Mouse (Mus musculus) erythroid progenitor cell, adult 5-6 weeks (primary cell): ENCODE measurements around the gene Nbl1. TPM values are rescaled to one million over a fixed set of nuclear protein-coding genes. Genes with fewer than 3 reads are reported as not detected.

Experiments
- ATAC-seq: replicated peaks from 2 replicates; pipeline ENCODE4 v1.8.0; 2016; ENCODE audit warnings: moderate number of reproducible peaks, mild to moderate bottlenecking, moderate TSS enrichment, inconsistent platforms; ENCODE audit not compliant: poor library complexity, low FRiP score, severe bottlenecking
- total RNA-seq, 2 experiments: library from RNA; stranded (forward) in 1 of 2; stranded (reverse) in 1 of 2; fragments of 150-400 nt in 1 of 2; fragments of 186-747, 209-891 nt in 1 of 2; gene quantifications; 2 replicates each; pipeline versions ENCODE4 v1.2.3 to v1.2.4; 2015 to 2017; ENCODE audit warnings: low replicate concordance in 2 of 2

The Nbl1 gene
- total RNA-seq, 2 experiments from 2014 or later, result not detected

DNA sequence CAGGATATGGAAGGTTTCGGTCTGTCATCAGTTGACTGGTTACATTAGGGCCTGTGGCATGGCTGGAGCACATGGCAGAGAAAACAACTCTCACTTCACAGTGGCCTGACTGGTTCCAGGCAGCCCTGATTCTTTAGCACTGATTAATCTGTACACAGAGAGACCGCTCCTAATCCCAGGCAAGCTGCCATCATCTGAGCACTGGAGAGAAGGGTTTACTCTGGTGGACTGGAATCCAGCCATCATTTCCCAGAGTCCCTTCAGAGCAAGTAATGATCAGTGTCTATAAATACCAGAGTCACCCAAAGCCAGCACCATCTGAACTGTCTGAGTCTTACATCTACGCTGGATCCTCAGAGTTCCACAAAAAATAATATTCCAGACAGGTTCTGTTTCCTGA lies 57.0 kb downstream of the Nbl1 start:
- ATAC-seq, result no peak

DNA sequence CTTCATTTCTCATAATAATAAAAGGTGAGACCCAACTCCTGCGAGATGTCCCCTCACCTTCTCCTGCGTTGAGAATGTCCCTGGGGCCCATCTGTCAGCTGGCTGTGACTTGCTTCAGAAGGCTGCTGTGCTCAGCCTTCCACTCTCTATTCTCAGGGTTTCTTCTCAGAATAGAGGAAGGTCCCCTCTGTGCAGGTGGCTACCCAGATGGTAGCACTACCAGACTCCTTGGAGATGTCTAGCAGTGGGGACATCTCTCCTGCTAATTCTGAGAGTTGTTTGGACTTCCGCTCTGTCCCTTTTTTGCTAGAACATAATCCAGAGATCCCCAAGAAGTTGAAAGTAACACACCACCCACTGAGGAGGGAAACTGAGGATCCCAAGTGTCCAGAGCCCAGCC lies 57.9 kb downstream of the Nbl1 start:
- no peak for ATAC-seq

DNA sequence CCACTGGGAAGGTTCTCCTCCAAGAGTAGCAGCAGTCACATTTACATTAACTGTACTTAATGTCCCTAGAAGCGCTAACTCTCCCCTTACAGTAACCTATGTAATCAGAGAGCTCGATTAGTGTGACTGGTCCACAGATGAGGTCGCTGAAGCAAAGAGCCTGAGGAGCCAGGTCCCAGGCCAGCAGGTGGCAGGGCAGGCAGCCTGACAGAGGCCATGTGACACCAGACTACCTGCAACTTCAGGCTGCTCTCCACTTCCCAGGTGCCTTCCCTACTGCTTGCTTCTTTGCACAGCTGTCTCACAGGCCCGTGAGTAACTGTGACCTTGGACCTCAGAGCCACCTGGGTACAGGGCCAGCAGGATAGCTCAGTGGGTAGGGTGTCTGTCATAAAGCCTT lies 58.3 kb downstream of the Nbl1 start:
- no peak for ATAC-seq

DNA sequence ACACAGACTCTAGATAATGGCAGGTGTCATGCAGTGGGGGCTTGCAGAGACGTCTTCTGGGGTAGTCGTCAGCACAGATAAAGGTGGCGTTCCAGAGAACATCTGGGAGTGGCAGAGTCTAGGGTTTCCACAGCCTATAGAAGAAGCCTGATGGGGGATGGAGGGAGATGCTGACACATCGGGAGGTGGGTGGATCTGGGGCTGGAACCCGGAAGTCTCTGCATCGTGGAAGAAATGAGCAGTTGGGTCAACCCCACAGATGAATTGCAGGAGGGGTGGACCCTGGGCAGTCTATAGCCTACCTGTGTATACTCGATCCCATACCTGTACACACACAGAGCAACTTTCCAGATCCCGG lies 58.8 kb downstream of the Nbl1 start:
- ATAC-seq, result no peak

DNA sequence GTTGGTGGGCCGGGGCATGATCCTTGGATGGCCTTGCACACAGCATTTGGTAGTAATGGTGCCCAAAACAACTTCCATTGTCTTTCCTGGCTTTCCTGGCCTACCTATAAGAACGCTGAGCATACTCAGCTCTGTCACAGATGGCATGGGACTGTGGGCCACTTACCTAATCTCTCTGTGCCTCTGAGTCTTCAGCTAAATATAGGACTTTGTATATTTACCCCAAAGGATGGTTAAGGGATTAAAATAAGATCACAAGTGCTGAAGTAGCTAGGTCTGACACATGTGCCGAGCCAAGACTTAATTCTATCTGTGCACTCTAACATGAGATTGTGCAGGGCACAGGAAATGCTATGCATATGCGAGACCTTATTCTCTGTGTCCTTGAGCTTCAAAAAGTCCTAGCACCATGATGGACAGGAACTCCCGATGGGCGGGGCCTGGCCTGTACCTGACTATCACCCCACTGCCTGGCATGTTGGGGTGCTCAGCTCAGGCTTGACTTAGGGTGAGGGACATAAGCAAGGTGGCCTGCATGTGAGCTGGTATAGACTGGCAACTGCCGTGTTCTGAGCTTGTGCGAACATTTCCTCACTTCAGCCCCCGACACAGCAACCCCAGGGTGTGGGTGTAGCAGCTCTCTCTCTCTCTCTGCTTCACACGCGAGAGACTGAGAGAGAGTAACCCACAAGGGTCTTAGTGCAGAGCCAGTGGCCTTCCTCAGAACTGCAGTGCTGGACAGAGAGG lies 59.4 kb downstream of the Nbl1 start:
- no peak for ATAC-seq

DNA sequence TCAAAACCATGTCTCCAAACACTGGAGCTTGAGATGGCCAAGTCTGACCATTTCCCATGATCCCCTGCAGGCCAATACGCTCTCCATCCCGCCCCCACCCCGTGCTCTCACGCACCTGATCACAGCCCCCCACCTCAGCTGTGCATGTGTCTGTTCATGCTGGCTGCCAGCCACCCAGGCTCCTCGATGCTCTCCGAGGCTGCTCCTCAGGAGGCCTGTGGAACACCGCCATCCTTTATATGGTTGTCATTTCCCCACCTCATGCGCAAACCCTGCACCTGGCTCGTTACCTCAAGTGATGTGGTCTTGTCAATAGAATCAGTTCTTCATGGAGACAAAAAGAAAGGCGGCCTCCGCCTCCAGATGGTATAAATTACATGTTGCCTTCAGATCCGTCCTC lies 60.3 kb downstream of the Nbl1 start:
- no peak for ATAC-seq

Other genes starting within 250 kb of the Nbl1 start
- gene Pla2g5, start 229.5 kb downstream of the Nbl1 start, total RNA-seq (2015; ENCODE audit: low replicate concordance), result not detected in 2 replicates
- gene Pla2g5, start 229.5 kb downstream of the Nbl1 start, total RNA-seq (2017; ENCODE audit: low replicate concordance), result not detected in 2 replicates
- not detected in 2 replicates for gene Gm13030, start 219.0 kb downstream of the Nbl1 start, total RNA-seq (2015; ENCODE audit: low replicate concordance)
- not detected in 2 replicates for gene Gm13030, start 219.0 kb downstream of the Nbl1 start, total RNA-seq (2017; ENCODE audit: low replicate concordance)
- not detected in 2 replicates for gene Pla2g2e, start 215.1 kb downstream of the Nbl1 start, total RNA-seq (2015; ENCODE audit: low replicate concordance)
- gene Pla2g2e, start 215.1 kb downstream of the Nbl1 start, total RNA-seq (2017; ENCODE audit: low replicate concordance), result not detected in 2 replicates
- gene Otud3, start 179.0 kb downstream of the Nbl1 start, total RNA-seq (2015; ENCODE audit: low replicate concordance), result not detected in 2 replicates
- gene Otud3, start 179.0 kb downstream of the Nbl1 start, total RNA-seq (2017; ENCODE audit: low replicate concordance), result 0.13 and 0.83 TPM in 2 replicates
- not detected in 2 replicates for gene Rnf186, start 125.9 kb downstream of the Nbl1 start, total RNA-seq (2015; ENCODE audit: low replicate concordance)
- gene Rnf186, start 125.9 kb downstream of the Nbl1 start, total RNA-seq (2017; ENCODE audit: low replicate concordance), result not detected in 2 replicates
- gene Tmco4, start 120.1 kb downstream of the Nbl1 start, total RNA-seq (2015; ENCODE audit: low replicate concordance), result 0.42 and 1.8 TPM in 2 replicates
- 1.1 and 2.1 TPM in 2 replicates for gene Tmco4, start 120.1 kb downstream of the Nbl1 start, total RNA-seq (2017; ENCODE audit: low replicate concordance)
- gene Htr6, start 17.4 kb downstream of the Nbl1 start, total RNA-seq (2015; ENCODE audit: low replicate concordance), result not detected in 2 replicates
- not detected in 2 replicates for gene Htr6, start 17.4 kb downstream of the Nbl1 start, total RNA-seq (2017; ENCODE audit: low replicate concordance)
- 134 and 193 TPM in 2 replicates for gene Minos1, start 38.1 kb upstream of the Nbl1 start, total RNA-seq (2015; ENCODE audit: low replicate concordance)
- gene Minos1, start 38.1 kb upstream of the Nbl1 start, total RNA-seq (2017; ENCODE audit: low replicate concordance), result 116 and 230 TPM in 2 replicates
- 94.3 and 141 TPM in 2 replicates for gene Capzb, start 99.9 kb upstream of the Nbl1 start, total RNA-seq (2015; ENCODE audit: low replicate concordance)
- gene Capzb, start 99.9 kb upstream of the Nbl1 start, total RNA-seq (2017; ENCODE audit: low replicate concordance), result 29.4 and 35.6 TPM in 2 replicates
- 4.3 and 10.5 TPM in 2 replicates for gene Pqlc2, start 217.7 kb upstream of the Nbl1 start, total RNA-seq (2015; ENCODE audit: low replicate concordance)
- 1.1 and 4.5 TPM in 2 replicates for gene Pqlc2, start 217.7 kb upstream of the Nbl1 start, total RNA-seq (2017; ENCODE audit: low replicate concordance)
- gene Akr7a5, start 217.8 kb upstream of the Nbl1 start, total RNA-seq (2015; ENCODE audit: low replicate concordance), result 4.0 TPM in 1 of 2 replicates, not detected in the other
- gene Akr7a5, start 217.8 kb upstream of the Nbl1 start, total RNA-seq (2017; ENCODE audit: low replicate concordance), result 1.2 TPM in 1 of 2 replicates, not detected in the other